Comparison of ENCODE assay signal across 11 mouse cellular contexts in the genomic region with DNA sequence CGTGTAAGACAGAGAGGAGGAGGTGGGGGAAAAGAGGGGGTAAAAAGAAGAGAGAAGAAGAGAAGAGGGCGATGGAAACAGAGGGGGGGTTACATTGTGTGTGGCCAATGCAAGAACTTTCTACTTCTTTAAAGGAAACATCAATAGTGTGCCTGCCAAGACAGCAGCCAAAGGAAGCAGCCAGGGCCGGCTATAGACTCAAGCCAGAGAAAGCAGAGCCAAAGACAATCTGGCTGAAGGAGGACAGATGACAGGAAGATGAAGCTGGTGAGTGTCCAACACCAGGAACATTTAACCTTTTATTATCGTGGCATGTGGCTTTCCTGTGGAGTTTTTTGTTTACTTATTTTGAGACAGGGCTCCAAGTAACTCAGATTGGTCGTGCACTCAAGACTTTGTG.
DNase-seq lines count a peak whose midpoint lies in the region; ATAC-seq lines count a peak whose summit lies in the region.
"Had no signal": no experiment of that assay in that cellular context is flagged by ENCODE, and none has a peak within 500 bp of the region (broad histone marks: within the 10 kb centered on the region; RNA-seq: fewer than 3 reads in every experiment).

No protein-coding gene starts in this region.

- H3K9me3 ChIP-seq in embryonic facial prominence, embryonic 15.5 days (replicated peaks), result no peaks in the 10 kb centered on the region

- WGBS in embryonic facial prominence, embryonic 15.5 days, result 35% methylated on average over 5 of the region's 5 CpGs

- H3K36me3 ChIP-seq in embryonic facial prominence, embryonic 15.5 days, result no peaks in the 10 kb centered on the region

- peak; percentile 47; the same call in 1 of the 2 replicates for ATAC-seq in embryonic facial prominence, embryonic 15.5 days (ENCODE audit: insufficient number of reproducible peaks, low FRiP score, low TSS enrichment, low read depth)
- no peak for ATAC-seq in granulocyte monocyte progenitor cell, adult 5-6 weeks (replicated peaks; ENCODE audit: poor library complexity, severe bottlenecking)

- no peak overlapping the region for H3K4me3 ChIP-seq in embryonic facial prominence, embryonic 15.5 days (replicated peaks)
- H3K4me3 ChIP-seq: layer of hippocampus, adult 2 months had no signal

- no peak overlapping the region for H3K4me2 ChIP-seq in embryonic facial prominence, embryonic 15.5 days (replicated peaks)

- H3K27ac ChIP-seq in embryonic facial prominence, embryonic 15.5 days (replicated peaks), result peak overlapping the region; percentile 55
- H3K27ac ChIP-seq: layer of hippocampus, adult 2 months had no signal

- H3K9ac ChIP-seq in embryonic facial prominence, embryonic 15.5 days, result no peak overlapping the region

- H3K27me3 ChIP-seq in embryonic facial prominence, embryonic 15.5 days, result no peaks in the 10 kb centered on the region

- peaks cover 4% of the 10 kb centered on the region; the same call in 1 of the 2 replicates for H3K4me1 ChIP-seq in embryonic facial prominence, embryonic 15.5 days

- peak; percentile 51 for DNase-seq in adrenal gland, postnatal 10 days
- no peak for DNase-seq in adrenal gland, adult 8-10 months
- DNase-seq in kidney, adult 9 months, result peak; percentile 53
- no peak for DNase-seq in kidney, adult 18-20 months
- DNase-seq in kidney, postnatal 4 days, result peak; percentile 42 to 61
- DNase-seq in frontal cortex, postnatal 14 days (ENCODE audit: low spot score in 2 of 2), result no peak
- DNase-seq: liver; midbrain, embryonic 14.5 days had no signal

Comparison
In these comparisons a context has a peak if more than half of its experiments do, and no peak if none do; other contexts are left out.
1. DNase-seq: peak in adrenal gland, postnatal 10 days (single experiment), kidney, adult 9 months (single experiment) and kidney, postnatal 4 days (2 of 2); none in adrenal gland, adult 8-10 months (single experiment), kidney, adult 18-20 months (single experiment) and frontal cortex, postnatal 14 days (0 of 2).